Mouse (Mus musculus): ENCODE results near the gene Ptpn22. TPM values are rescaled to one million over a fixed set of nuclear protein-coding genes. Genes with fewer than 3 reads are reported as not detected.
"Not testable (repeated sequence)": the region's sequence is repeated elsewhere in the genome, so short reads cannot be mapped to it uniquely, and the experiment has no call there.

Gene Ptpn22
- polyA plus RNA-seq, 1 experiment from 2014 or later = 0.70 TPM

DNA sequence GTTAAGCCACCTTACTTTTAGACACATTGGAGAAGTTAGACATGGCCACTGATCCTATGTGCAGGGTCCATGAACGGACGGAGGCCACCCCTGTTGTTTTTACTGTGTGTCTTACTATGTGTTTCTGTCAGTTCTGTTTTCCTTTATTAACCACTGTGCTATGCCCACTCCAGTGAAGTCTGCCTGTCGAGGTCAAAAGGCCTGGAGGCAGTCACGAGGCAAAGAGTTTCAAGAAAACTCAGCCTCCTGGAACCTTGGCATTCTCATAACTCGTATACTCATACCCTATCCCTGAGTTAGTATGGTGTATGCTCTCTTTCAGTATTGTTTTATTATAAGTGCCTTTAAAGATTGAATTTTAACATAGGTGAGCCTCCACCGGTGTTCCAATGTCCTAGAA lies 19.9 kb upstream of the Ptpn22 start:
- no peak overlapping the region for H3K4me2 ChIP-seq

DNA sequence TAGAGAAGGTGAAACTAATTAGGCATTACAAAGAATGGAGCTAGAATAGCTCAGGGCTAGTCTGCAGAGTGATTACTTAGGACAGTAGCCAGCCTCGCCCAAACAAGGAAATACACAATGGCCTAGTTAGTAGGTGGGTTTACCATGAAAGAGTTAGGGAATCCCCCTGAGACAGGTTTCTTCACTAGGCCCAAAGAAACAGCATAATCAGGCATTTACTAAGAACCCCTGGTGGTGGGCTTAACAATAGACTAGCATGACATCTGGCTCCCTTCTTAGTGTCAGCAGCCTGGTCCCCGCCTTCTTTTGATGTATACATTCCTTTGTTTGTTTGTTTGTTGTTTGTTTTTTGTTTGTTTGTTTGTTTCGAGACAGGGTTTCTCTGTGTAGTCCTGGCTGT lies 19.4 kb upstream of the Ptpn22 start:
- 85% methylated on average over 3 of the region's 3 CpGs for WGBS
- not testable (repeated sequence) for H3K9ac ChIP-seq; ATAC-seq (ENCODE audit: low read depth); H3K4me2 ChIP-seq; H3K9me3 ChIP-seq; H3K4me1 ChIP-seq (replicated peaks); H3K27me3 ChIP-seq; H3K36me3 ChIP-seq; H3K4me3 ChIP-seq; H3K27ac ChIP-seq (replicated peaks)

More for the DNA sequence above, 19.9 kb upstream of the Ptpn22 start:
- H3K27me3 ChIP-seq = no peaks in the 10 kb centered on the region
- H3K4me1 ChIP-seq (replicated peaks) = no peaks in the 10 kb centered on the region
- no peak overlapping the region for H3K9ac ChIP-seq
- 93% methylated on average over 6 of the region's 6 CpGs for WGBS
- no peak overlapping the region for H3K27ac ChIP-seq (replicated peaks)
- H3K9me3 ChIP-seq = no peaks in the 10 kb centered on the region
- H3K36me3 ChIP-seq = no peaks in the 10 kb centered on the region
- H3K4me3 ChIP-seq = no peak overlapping the region
- no peak for ATAC-seq (ENCODE audit: low read depth)

DNA sequence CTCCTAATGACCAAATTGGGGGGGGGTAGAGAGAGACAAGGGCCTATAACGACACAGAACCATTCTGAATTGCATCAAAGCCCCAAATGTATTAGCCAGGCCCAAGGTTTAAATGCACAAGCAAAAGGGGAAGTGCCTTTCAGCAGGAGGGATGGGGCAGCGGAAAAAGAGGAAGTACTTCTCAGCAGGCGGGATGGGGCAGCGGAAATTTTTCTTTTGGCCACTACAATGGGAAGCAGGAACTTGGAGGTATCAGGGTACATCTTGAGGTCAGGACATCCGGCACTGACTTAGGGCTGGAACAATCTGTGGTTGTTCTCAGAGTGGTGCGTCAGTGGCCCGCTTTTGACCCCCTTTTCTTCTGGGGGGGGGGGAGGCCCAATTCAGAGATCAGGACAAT lies 18.6 kb upstream of the Ptpn22 start:
- ATAC-seq (ENCODE audit: low read depth); H3K4me3 ChIP-seq: not testable (repeated sequence)
- 91% methylated on average over 7 of the region's 7 CpGs for WGBS

DNA sequence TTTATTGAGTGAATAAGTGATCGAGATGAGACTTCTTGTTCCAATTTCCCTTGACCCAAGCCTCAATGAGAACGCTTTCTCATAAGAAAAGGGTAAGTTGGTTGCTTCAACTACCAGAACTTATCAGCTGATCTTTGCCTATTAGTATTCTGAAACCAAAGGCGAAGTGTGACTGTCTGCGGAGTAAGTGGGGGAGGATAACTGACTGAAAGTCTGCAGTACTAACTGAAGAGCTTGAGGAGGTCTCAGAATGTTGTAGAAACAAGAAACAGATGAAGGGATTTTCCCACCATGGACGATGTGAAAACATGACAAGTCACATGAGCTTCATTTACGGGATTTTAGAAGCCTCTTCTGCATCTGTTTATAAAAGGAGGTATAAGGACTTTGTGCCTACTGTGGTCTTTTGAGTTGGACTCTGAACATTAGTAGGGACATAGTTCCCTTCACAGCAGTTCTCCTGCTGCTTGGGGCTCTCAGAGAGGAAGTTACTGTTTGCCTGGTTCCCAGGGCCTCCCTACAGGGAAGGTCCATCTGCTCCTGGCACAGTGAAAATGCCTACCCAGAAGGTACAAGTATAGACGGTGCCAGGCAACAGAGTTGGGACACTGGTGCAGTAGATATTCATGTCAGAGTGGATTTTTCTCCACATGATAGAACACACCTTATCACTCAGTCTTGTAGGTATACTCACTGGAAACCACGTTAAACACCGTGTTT lies 8.8 kb upstream of the Ptpn22 start:
- H3K36me3 ChIP-seq = no peaks in the 10 kb centered on the region
- H3K4me1 ChIP-seq (replicated peaks) = no peaks in the 10 kb centered on the region
- no peaks in the 10 kb centered on the region for H3K27me3 ChIP-seq
- no peak overlapping the region for H3K27ac ChIP-seq (replicated peaks)
- no peak overlapping the region for H3K4me3 ChIP-seq
- no peaks in the 10 kb centered on the region for H3K9me3 ChIP-seq
- no peak for ATAC-seq (ENCODE audit: low read depth)
- H3K9ac ChIP-seq = no peak overlapping the region
- H3K4me2 ChIP-seq = no peak overlapping the region
- 87% methylated on average over 9 of the region's 9 CpGs for WGBS

More for the DNA sequence above, 18.6 kb upstream of the Ptpn22 start:
- H3K9me3 ChIP-seq; H3K4me1 ChIP-seq (replicated peaks); H3K4me2 ChIP-seq; H3K27ac ChIP-seq (replicated peaks); H3K36me3 ChIP-seq; H3K27me3 ChIP-seq; H3K9ac ChIP-seq: not testable (repeated sequence)

DNA sequence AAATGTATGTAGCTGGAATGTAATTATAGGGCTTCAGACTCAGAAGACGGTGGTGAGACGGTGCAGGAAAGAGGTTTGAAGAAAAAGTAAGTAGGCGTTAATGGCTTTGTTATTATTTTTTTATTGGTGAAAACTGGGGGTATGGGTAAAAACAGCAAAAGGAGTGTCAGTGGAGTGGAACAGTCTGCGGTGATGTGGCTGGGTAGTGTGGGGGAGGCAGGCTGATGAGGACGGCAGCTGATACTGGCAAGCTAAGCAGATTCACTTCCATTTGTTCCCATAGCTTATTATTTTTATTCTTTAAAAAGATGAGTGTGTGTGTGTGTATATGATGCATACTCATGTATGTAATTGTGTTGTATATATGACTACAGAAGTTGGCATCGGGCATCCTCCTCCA lies 8.1 kb upstream of the Ptpn22 start:
- Histone ChIP-seq H3K4me2 (no peak overlapping the region), H3K4me3 (no peak overlapping the region), H3K36me3 (no peaks in the 10 kb centered on the region), H3K27ac (replicated peaks) (no peak overlapping the region), H3K9me3 (no peaks in the 10 kb centered on the region), H3K27me3 (no peaks in the 10 kb centered on the region), H3K9ac (no peak overlapping the region), H3K4me1 (replicated peaks) (no peaks in the 10 kb centered on the region)
- ATAC-seq (ENCODE audit: low read depth) = no peak
- WGBS = 85% methylated on average over 6 of the region's 6 CpGs

DNA sequence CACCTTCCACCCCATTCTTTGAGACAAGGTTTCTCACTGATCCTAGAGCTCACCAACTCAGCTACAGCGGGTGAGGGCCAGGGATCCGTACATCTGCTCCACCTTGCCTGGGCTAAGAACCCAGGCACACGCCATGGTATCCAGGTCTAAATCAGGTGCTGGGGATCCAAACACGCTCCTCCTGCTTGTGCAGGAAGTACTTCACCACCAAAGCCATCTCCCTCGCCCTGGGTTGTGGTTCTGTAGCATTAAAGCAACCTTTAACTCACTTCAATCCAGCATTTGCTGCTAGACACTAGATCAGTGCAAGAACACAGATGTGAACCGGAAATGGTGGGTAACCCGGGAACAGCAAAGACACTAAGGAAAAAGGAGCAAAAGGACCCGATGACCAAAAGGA lies 7.7 kb upstream of the Ptpn22 start:
- no peak for ATAC-seq (ENCODE audit: low read depth)
- H3K36me3 ChIP-seq = no peaks in the 10 kb centered on the region
- WGBS = 92% methylated on average over 8 of the region's 8 CpGs

DNA sequence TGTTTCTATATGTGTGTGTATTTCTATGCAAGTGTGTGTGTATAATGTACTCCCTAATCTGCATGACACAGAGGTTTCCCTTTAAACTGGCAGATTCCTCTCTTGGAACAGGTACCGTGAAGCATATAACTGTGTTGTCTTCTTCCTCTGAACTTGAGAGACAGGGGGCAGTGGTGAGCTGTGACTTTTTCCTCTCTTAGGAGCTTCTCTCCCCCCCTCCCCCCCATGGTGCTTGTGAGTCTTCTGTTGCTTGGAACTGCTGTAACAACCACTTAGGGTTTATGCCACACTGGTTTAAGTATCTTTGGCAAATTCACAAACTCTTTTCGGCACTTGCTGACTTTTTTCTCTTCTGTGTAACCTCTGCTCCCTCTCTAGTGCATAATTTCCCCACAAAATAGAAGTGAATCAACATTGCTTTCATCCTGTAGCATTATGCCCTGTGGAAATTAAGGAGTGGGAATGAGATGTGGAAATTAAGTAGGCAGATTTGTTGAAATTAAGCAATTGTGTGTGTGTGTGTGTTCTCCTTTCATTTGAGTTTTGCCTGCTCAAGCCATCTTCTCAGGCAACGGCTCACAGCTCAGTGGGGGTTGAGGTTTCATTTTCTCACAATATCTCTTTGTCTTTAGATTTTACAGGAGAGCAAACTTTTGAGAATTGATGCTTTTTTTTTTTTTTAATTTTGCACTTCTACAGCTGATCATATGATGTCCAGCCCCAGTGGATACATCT lies 6.9 kb upstream of the Ptpn22 start:
- H3K4me3 ChIP-seq = no peak overlapping the region
- no peaks in the 10 kb centered on the region for H3K4me1 ChIP-seq (replicated peaks)
- H3K27me3 ChIP-seq = no peaks in the 10 kb centered on the region
- WGBS = 72% methylated on average over 3 of the region's 3 CpGs
- ATAC-seq (ENCODE audit: low read depth) = no peak
- no peaks in the 10 kb centered on the region for H3K9me3 ChIP-seq
- H3K27ac ChIP-seq (replicated peaks) = no peak overlapping the region
- no peak overlapping the region for H3K9ac ChIP-seq
- no peaks in the 10 kb centered on the region for H3K36me3 ChIP-seq
- no peak overlapping the region for H3K4me2 ChIP-seq

More for the DNA sequence above, 7.7 kb upstream of the Ptpn22 start:
- no peaks in the 10 kb centered on the region for H3K4me1 ChIP-seq (replicated peaks)
- H3K9ac ChIP-seq = no peak overlapping the region
- H3K27ac ChIP-seq (replicated peaks) = no peak overlapping the region
- no peak overlapping the region for H3K4me2 ChIP-seq
- no peaks in the 10 kb centered on the region for H3K27me3 ChIP-seq
- no peak overlapping the region for H3K4me3 ChIP-seq
- H3K9me3 ChIP-seq = no peaks in the 10 kb centered on the region

DNA sequence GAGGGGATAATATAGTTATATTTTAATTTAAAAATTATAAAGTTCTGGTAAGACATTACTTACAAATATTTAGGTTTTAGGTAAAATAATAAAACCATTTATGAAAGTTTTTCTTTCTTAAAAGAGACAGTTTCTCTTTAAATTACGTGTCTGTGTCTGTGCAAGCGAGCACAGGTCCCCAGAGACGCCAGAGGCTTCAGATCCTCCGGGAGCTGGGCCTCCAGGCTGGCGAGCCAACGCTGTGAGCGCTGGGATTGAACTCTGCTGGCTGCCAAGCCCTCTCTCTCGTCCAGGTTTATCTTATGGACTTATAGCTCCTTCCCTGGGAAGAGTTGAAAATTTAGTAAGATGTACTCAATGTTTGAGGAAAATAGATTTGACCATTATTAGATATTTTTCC lies 5.8 kb upstream of the Ptpn22 start:
- no peaks in the 10 kb centered on the region for H3K9me3 ChIP-seq
- H3K27me3 ChIP-seq = no peaks in the 10 kb centered on the region
- H3K36me3 ChIP-seq = no peaks in the 10 kb centered on the region
- no peak overlapping the region for H3K27ac ChIP-seq (replicated peaks)
- ATAC-seq (ENCODE audit: low read depth) = no peak
- WGBS = 55% methylated on average over 8 of the region's 8 CpGs
- H3K9ac ChIP-seq = no peak overlapping the region
- H3K4me3 ChIP-seq = no peak overlapping the region
- no peaks in the 10 kb centered on the region for H3K4me1 ChIP-seq (replicated peaks)
- H3K4me2 ChIP-seq = no peak overlapping the region

DNA sequence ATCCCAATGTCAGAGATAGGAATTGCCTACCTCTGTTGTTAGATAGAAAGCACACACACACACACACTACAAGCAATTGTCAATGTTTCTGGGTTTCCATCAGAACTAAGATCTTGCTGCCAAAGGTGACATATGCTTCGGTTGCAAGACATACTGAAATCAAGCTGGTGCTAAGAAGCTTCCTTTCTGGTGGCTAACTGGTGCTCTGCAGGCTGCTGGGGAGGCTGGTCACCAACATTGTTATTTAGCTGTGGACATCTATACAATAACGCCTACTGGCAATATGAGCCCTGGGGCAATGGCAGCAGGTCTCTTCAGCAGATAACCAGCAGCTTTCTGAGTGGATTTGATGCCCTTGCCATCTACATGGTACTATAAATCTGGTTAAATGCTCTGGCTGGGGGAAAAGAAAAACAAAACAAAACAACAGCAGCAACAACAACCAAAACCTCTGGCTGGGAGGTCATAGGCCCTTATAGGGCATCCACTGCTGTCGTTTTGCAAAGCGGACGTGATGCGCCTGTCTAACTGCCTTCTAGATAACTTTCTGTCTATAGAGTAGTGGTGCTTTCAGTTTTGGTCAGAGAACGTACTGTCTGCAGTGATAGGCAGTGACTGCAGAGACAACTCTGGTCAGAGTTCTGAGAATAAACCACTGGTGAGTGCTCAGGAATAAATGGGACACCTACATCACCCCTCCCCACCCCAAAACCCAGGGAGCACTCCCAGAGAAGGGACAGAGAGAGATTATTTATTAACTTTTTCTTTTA lies 2.4 kb upstream of the Ptpn22 start:
- no peak overlapping the region for H3K4me3 ChIP-seq
- H3K36me3 ChIP-seq = no peaks in the 10 kb centered on the region
- no peaks in the 10 kb centered on the region for H3K27me3 ChIP-seq
- H3K27ac ChIP-seq (replicated peaks) = no peak overlapping the region
- no peaks in the 10 kb centered on the region for H3K4me1 ChIP-seq (replicated peaks)
- H3K9ac ChIP-seq = no peak overlapping the region
- ATAC-seq (ENCODE audit: low read depth) = no peak
- WGBS = 93% methylated on average over 7 of the region's 7 CpGs
- no peaks in the 10 kb centered on the region for H3K9me3 ChIP-seq
- H3K4me2 ChIP-seq = no peak overlapping the region

DNA sequence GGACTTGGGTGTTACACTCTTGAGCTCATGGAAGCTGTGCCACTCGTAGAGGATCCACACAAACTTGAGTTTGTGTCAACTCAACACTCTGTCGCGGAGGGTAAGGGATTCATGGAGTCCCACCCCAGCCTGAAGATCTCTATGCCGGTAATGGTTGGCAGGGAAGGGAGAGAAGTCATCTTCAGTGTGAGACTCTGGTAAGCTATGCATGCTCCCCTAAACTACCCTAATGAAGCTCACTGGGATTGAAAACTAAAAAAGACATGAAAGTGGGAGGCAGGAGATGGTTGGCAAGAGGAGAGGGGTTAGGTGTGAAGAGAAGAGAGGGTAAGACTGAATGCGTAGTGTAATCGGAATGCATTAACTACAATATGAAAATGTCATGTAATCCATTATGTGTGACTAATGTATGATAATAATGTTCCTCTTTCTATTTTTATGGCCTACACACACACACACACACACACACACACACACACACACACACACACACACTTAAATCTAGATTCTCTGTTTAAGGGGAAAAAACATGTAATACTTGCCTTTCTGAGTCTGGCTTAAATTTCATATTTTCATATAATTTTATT lies 1.5 kb upstream of the Ptpn22 start:
- 92% methylated on average over 6 of the region's 6 CpGs for WGBS
- no peak for ATAC-seq (ENCODE audit: low read depth)
- H3K36me3 ChIP-seq = no peaks in the 10 kb centered on the region

DNA sequence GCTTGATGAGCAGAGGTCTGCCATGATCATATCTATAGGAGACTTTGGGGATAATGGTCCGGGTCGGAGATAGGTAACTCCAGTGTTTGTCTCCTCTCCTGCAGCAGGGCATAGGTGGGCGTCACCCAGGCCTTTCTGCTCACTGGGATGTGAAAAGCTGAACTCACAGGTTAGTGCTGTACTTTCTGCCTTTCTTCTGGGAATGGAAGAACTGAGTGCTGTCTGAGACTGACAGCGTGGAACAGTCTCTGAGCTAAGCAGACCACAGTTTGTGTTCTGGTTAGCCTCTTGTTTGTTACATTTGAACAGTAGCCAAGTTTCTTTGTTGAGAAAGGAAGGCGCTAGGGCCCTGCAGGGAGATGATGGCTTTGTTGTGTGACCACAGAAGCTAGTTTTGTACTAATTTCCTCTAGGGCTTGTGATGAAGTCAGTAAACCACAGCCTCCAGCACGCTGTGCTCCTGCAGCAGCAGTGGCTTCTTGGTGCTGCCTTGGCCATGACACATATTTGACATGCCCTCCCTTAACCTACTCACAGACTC lies 326 bp downstream of the Ptpn22 start:
- Histone ChIP-seq H3K9me3 (no peaks in the 10 kb centered on the region), H3K9ac (no peak overlapping the region), H3K27me3 (no peaks in the 10 kb centered on the region), H3K27ac (replicated peaks) (no peak overlapping the region), H3K4me1 (replicated peaks) (no peaks in the 10 kb centered on the region), H3K4me3 (no peak overlapping the region), H3K4me2 (no peak overlapping the region), H3K36me3 (no peaks in the 10 kb centered on the region)
- 71% methylated on average over 6 of the region's 6 CpGs for WGBS
- no peak for ATAC-seq (ENCODE audit: low read depth)

More for the DNA sequence above, 1.5 kb upstream of the Ptpn22 start:
- H3K4me1 ChIP-seq (replicated peaks) = no peaks in the 10 kb centered on the region
- no peak overlapping the region for H3K4me3 ChIP-seq
- H3K27me3 ChIP-seq = no peaks in the 10 kb centered on the region
- no peak overlapping the region for H3K9ac ChIP-seq
- no peaks in the 10 kb centered on the region for H3K9me3 ChIP-seq
- H3K27ac ChIP-seq (replicated peaks) = no peak overlapping the region
- no peak overlapping the region for H3K4me2 ChIP-seq

DNA sequence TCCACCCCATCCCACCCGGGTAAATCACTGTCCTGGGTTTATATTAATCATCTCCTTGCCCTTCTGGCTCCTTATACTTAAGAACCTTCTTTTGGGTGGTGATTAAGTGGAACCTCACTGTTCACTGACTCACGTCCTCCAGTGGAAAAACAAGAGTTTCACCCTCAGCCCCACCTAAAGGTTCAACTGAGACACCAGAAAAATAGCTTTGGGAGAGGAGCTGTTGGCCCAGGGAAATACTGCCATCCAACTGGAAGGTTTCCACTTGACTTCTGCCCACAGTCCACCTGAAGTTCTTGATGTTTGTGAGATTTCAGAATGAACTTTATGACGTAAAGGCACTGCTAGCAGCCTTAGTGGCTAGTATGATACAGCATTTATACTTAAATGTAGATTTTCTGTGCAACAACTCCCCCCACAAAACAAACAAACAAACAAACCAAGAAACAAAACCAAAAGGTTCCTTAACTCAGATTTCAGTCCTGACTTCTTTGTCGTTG lies 3.2 kb downstream of the Ptpn22 start:
- Histone ChIP-seq H3K4me2 (no peak overlapping the region), H3K9ac (no peak overlapping the region), H3K4me3 (no peak overlapping the region), H3K36me3 (no peaks in the 10 kb centered on the region), H3K4me1 (replicated peaks) (no peaks in the 10 kb centered on the region), H3K27ac (replicated peaks) (no peak overlapping the region), H3K27me3 (no peaks in the 10 kb centered on the region), H3K9me3 (no peaks in the 10 kb centered on the region)
- 85% methylated on average over 4 of the region's 4 CpGs for WGBS
- ATAC-seq (ENCODE audit: low read depth) = no peak

Data from neural tube, embryonic 13.5 days (tissue).